Mouse (Mus musculus) left cerebral cortex, adult 2 months (tissue): ENCODE measurements at regions not wholly inside any gene's neighbourhood (a gene's known extent, or its start where the extent isn't known, plus 50 kb on each side); places are given as distances from the start of the nearest gene placed in this dataset.
A peak's percentile ranks its signal among the peaks of the same experiment; 100 is the strongest.

Source experiments
- DNase-seq, 2 experiments: peaks; one replicate each; pipeline ENCODE4 v3.0.0; 2021 to 2022; ENCODE audit warnings: low spot score in 2 of 2, mixed read lengths in 1 of 2; ENCODE audit errors: extremely low spot score in 1 of 2
- H3K27ac ChIP-seq: fragments of 200-600 bp; 2 replicates; pipeline ENCODE4 v1.8.1; 2022
- H3K4me3 ChIP-seq: fragments of 200-600 bp; 2 replicates; pipeline ENCODE4 v1.8.1; 2022
- CTCF ChIP-seq: fragments of 200-600 bp; IDR thresholded peaks from 2 replicates; pipeline ENCODE4 v1.8.1; 2022; ENCODE audit warnings: antibody characterized with exemption, mild to moderate bottlenecking, moderate library complexity
- intact Hi-C: fragments of 180-260 bp; cut with DNase I; formaldehyde crosslinking; loops from one replicate; pipeline ENCODE4 v1.15.1; 2025

DNA sequence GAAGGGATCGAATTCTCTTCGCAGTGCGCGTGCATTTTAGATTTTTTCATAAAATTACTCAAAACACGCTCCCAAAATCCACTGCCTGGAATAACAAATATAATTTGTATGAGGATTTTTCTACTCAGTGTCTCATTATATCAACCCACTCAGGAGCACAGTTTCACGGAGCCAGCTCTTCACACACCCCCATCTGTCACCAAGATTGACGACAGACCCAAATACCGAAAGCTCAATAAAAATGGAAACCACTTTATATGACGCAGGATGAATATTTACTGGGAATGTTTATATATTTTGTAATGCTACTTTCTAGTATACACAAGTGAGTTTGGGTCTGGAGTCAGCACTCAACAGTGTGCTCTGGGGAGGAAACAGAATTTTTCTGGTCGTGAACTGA, 333.0 kb downstream of the Nkx6-1 start:
- intact Hi-C loops, result no loop called here
- TF ChIP-seq CTCF, result no peak
- DNase-seq, result no peak
- Histone ChIP-seq H3K4me3 (no peak overlapping the region), H3K27ac (no peak overlapping the region)

DNA sequence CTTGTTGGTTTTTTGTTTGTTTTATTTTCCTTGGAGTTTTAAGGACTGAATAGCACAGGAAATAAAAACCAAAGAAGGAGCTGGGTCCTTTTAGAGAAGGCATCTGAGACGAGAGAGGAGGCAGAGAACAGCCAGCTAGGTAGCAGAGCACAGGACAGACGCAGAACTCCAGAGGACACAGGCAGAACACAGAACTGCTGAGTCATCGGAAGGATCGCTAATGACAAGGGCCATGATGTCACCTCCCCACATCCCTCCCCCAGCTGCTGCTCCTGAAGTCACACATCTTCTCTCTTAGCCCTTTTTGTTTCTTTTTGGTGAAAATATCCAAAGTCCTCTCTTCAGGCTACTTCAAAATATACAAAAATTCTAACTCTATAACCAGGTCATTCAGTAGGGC, 338.7 kb downstream of the Nkx6-1 start:
- no peak overlapping the region for H3K4me3 ChIP-seq
- DNase-seq, result no peak
- no peak for TF ChIP-seq CTCF
- H3K27ac ChIP-seq, result no peak overlapping the region
- intact Hi-C loops, result no loop called here

DNA sequence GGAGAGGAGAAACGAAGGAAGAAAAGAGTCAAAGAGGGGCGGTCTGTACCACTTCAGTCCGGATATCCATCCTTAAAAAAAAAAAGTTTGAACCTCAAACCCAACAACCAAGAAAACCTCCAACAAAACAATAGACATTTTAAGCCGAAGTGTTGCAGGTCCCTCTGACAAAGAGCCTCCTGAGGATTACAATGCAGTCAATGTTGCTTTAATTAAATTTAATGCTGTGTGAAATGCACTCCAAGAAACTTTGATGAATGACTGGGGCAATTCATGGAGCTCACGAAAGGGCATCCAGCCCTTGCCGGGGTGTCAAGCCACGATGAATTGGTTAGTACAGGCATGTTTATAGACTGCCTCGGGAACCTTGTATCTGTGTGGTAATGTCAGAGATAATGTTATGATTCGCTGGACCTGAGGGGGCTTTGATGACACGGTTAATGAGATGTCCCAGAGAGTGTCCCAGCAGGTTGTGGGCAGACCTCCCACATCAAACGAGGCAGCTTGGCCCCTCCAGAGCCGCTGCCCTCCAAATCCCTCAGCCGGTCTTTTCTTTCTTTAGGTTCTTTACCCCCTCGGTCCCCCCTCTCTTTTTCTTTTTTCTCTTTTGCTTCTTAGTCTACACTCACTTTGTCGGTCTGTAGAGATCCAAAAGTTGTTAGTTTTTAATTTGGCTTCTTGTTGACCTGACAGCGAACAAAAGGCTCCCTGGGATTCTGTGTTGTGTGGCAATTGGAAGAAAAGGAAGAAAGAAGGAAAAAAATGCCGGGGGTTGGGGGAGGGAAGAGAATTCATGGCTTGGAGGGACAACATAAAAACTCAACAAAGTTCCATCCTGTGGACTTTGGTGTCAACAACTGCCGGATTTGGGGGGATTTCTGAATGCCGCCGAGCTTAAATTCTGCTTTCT, 341.5 kb downstream of the Nkx6-1 start:
- intact Hi-C loops, result no loop called here
- Histone ChIP-seq H3K27ac (no peak overlapping the region), H3K4me3 (no peak overlapping the region)
- no peak for TF ChIP-seq CTCF
- DNase-seq, result no peak

DNA sequence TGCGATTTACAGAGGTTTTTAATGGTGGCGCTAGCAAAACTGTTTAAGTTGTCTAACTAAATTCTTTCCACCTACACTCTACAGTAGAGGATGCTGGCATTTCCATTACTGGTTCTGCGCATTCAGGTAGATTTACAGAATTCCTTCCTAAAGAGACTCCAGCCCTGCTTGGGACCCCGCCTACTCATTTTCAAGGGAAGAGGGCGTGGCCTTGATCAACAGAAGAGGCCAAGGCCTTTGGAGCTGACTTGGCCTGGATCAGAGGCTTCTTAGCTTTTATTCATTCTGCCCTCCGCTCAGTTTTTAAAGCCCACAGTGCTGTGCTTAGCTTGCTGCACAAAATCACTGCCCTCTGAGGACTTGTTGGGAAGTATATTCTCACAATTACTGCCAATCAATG, 364.8 kb downstream of the Nkx6-1 start:
- Histone ChIP-seq H3K27ac (no peak overlapping the region), H3K4me3 (no peak overlapping the region)
- no peak for DNase-seq
- TF ChIP-seq CTCF, result no peak
- intact Hi-C loops, result no loop called here

DNA sequence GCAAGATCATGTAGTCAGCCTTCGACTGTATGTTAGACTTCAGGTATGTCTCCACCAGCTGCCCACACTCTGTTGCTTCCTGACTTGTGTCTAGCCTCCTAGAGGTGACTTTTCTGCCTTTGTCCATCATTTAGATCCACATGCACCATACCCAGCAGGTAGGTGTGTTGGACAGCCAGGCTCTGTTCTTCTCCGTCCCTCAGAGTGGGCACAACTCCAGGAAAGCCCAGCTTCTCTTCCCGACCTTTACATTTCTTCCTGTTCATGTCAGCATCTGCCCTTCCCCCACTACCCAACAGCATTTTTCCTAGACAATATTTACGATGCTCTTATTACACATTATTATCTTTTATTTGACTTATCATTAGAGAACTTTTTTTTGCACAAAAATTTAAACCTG, 366.4 kb downstream of the Nkx6-1 start:
- TF ChIP-seq CTCF, result no peak
- DNase-seq, result no peak
- Histone ChIP-seq H3K27ac (no peak overlapping the region), H3K4me3 (no peak overlapping the region)
- intact Hi-C loops, result no loop called here

DNA sequence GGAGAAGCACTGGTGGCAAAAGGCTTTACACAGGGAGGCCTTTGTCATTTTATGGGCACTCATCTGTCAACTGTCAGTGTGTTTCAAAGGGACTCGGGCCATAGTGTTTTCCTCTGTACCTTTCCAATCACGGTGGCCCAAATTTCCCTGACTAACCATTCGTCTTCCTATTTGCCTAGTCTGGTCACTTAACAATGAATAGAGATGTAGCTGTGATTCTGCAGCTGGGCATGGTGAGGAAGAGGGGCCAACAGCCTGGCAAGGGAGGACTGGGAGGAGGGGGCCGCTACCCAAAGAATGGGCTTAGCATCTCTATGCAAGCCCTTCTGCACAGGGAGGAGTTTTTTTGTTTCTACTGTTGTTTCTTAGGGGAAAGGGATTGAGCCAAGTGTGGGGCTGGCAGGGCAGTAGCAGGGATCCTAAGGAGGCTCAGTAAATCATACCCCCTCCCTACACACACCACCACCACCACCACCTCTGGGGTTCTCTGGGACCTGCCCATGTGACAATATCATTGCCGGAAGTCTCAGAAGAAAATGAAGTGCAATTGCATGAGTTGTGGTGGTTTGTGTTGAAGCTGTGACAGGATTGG, 367.2 kb downstream of the Nkx6-1 start:
- intact Hi-C loops, result no loop called here
- H3K27ac ChIP-seq, result no peak overlapping the region
- no peak for TF ChIP-seq CTCF
- H3K4me3 ChIP-seq, result no peak overlapping the region
- DNase-seq, result no peak

DNA sequence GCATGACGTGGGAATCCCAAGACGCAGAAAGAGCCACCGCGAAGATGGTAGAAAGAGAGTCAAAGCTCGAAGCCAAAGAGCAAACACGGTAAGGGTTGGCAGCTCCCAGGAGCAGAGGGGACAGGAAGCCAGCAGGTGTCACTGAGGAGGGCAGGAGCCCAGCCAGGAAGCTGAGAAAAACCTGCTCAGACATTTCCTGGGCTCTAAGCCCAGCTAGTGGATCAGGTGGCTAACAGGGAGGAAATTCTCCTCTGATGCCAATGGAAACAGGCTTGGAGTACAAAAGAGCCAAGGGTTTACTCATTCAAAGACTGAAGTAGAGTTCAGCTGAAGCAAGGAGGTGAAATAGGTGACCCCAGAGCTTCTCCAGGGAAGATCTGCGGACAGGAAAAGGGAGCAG, 368.9 kb downstream of the Nkx6-1 start:
- intact Hi-C loops, result no loop called here
- H3K27ac ChIP-seq, result no peak overlapping the region
- H3K4me3 ChIP-seq, result no peak overlapping the region
- DNase-seq, result no peak
- TF ChIP-seq CTCF, result no peak

DNA sequence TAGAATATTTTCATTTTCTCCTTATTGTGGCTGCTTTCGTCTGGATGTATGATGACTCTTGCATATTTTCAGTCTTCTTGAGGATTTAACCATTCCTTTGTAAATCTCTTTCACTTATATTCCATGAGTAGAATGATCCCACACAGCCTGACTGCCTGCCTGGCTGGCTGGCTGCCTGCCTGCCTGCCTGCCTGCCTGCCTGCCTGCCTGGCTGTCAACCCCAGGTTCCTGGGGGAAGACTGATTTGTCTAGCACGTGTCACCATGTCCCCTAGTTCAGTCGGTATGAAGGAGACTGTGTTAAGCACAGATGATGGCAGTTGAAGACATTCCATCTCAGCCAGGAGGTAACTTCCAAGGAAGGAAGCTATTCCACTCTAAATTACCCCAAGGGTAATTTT, 370.8 kb downstream of the Nkx6-1 start:
- TF ChIP-seq CTCF, result no peak
- no peak overlapping the region for H3K27ac ChIP-seq
- no peak overlapping the region for H3K4me3 ChIP-seq
- DNase-seq, result no peak
- intact Hi-C loops, result no loop called here

DNA sequence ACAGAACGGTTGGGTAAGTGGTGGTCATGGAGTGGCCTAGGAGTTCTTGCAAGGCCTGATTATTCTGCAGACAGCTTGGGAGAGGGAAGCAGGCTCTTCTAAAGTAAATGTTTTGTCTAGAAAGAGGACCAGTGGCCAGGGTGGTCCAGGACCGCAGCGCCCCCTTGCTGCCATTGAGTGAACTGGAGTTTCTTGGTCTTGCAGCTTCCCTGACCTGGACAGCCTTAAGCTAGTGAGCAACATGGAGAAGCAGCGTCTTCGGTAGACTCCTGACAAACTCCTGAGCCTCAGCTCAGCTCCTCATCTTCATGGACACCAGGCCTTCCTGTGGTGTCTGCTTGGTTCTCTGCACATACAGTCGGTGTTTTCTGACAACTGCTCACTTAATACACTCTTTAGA, 376.4 kb downstream of the Nkx6-1 start:
- intact Hi-C loops, result loop anchor here (2.0 kb wide), 1 partner anchor 268 kb away; no protein-coding TSS in a partner anchor
- peak; percentile 52 for TF ChIP-seq CTCF
- peak; percentile 10 to 15 for DNase-seq
- Histone ChIP-seq H3K4me3 (no peak overlapping the region), H3K27ac (no peak overlapping the region)

DNA sequence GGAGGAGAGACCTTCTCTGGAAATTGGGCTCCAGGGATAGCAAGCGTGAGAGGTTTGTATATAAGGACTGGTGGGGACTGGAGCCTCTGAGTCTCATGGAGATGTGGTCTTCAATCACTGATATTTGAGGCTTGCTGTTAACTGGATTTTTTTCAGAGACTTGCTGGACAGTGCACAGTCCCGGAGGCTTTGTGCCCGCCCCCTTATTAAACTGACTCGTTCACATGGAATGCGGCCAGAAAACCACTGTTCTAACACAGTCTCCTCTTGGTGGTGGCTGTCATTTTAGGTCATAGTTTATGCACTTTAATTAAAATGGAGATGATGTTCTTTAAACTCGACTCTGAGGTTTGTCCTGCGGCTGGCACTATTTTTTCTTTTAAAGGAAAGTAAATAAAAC, 378.9 kb downstream of the Nkx6-1 start:
- no peak for DNase-seq
- intact Hi-C loops, result no loop called here
- Histone ChIP-seq H3K27ac (no peak overlapping the region), H3K4me3 (no peak overlapping the region)
- TF ChIP-seq CTCF, result no peak

DNA sequence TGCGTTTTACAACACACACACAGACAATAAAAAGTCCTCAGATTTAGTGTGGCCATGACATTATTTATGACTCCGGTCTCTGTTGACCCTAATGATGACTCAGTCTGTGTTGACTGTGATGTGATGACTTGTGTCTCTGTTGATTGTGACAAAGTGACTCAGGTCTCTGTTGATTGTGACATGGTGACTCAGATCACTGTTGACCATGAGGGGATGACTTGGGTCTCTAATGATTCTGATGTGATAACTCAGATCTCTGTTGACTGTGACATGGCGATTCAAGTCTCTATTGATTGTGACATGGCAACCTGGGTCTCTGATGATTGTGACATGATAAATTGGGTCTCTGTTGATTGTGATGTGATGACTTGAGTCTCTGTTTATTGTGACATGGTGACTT, 405.0 kb downstream of the Gpat3 start:
- Histone ChIP-seq H3K27ac (no peak overlapping the region), H3K4me3 (no peak overlapping the region)
- no peak for DNase-seq
- intact Hi-C loops, result no loop called here
- no peak for TF ChIP-seq CTCF

DNA sequence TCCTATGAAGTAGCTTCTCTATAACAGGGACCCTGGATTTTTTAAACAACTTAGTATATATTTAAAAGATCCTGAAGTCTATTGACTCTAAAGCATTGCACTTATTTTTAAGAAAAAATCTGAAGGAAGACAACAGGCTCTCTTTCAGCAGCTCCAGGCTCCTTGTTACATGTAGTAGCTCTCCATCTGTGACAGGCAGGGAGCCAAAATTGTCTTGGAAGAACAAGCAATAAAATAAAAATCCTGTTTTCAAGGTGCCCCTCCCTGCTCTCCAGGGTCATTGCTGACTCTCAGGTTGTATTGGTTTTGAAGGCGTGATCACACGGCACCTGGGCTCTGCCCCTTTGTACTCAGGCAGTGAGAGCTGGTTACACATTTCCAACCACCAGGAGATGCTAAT, 397.1 kb downstream of the Gpat3 start:
- intact Hi-C loops, result no loop called here
- Histone ChIP-seq H3K4me3 (no peak overlapping the region), H3K27ac (no peak overlapping the region)
- peak; percentile 10 to 13 for DNase-seq
- peak; percentile 4; the same call in 1 of the 2 replicates for TF ChIP-seq CTCF
